Mouse (Mus musculus) midbrain, embryonic 14.5 days (tissue): ENCODE results near the gene Slfn5. TPM values are rescaled to one million over a fixed set of nuclear protein-coding genes. Genes with fewer than 3 reads are reported as not detected.

Experiments
- microRNA-seq: library from miRNA; unstranded; fragments of <30 nt; microRNA quantifications from one replicate; pipeline ENCODE4, GENCODE M21; 2016
- polyA plus RNA-seq: library from polyadenylated mRNA; unstranded; fragments of >200 nt; fragmentation: Nextera tagmentation; extraction: Ambion mirVana; gene quantifications from 2 replicates; pipeline ENCODE4 v1.2.1, GENCODE M21; 2014

Gene Slfn5
- polyA plus RNA-seq, 1 experiment from 2014 or later: 2.6 TPM

Small RNA genes within 50 kb of the gene (microRNA-seq; reads per million reads assigned to microRNA genes)
- not detected for gene Mir7679

Other genes starting within 250 kb of the Slfn5 start
- gene Cct6b, start 187.0 kb upstream of the Slfn5 start, polyA plus RNA-seq: 0.46 and 0.55 TPM in 2 replicates
- 24.2 and 26.9 TPM in 2 replicates for gene Zfp830, start 187.0 kb upstream of the Slfn5 start, polyA plus RNA-seq
- gene Lig3, start 170.2 kb upstream of the Slfn5 start, polyA plus RNA-seq: 23.0 and 35.3 TPM in 2 replicates
- 2.6 and 4.2 TPM in 2 replicates for gene Rffl, start 80.1 kb upstream of the Slfn5 start, polyA plus RNA-seq
- gene Rad51d, start 60.7 kb upstream of the Slfn5 start, polyA plus RNA-seq: 11.4 and 17.2 TPM in 2 replicates
- 0.30 and 0.38 TPM in 2 replicates for gene Fndc8, start 59.2 kb upstream of the Slfn5 start, polyA plus RNA-seq
- 24.8 and 28.0 TPM in 2 replicates for gene Nle1, start 42.9 kb upstream of the Slfn5 start, polyA plus RNA-seq
- gene Unc45b, start 40.8 kb upstream of the Slfn5 start, polyA plus RNA-seq: 0.32 and 0.84 TPM in 2 replicates
- gene Slfn9, start 40.5 kb downstream of the Slfn5 start, polyA plus RNA-seq: 1.2 and 3.1 TPM in 2 replicates
- 0.07 and 0.54 TPM in 2 replicates for gene Slfn8, start 69.5 kb downstream of the Slfn5 start, polyA plus RNA-seq
- 0.22 and 3.1 TPM in 2 replicates for gene Slfn2, start 113.8 kb downstream of the Slfn5 start, polyA plus RNA-seq
- gene Slfn1, start 165.5 kb downstream of the Slfn5 start, polyA plus RNA-seq: 0.51 TPM in 1 of 2 replicates, not detected in the other
- gene Slfn4, start 223.8 kb downstream of the Slfn5 start, polyA plus RNA-seq: 0.05 and 0.20 TPM in 2 replicates
- 0.19 and 0.38 TPM in 2 replicates for gene Slfn3, start 240.0 kb downstream of the Slfn5 start, polyA plus RNA-seq